Mouse (Mus musculus) heart, postnatal 36 days (tissue): ENCODE data around the gene Rpl13. TPM values are rescaled to one million over a fixed set of nuclear protein-coding genes. Genes with fewer than 3 reads are reported as not detected.

ENCODE experiments used
- DNase-seq, 2 experiments: peaks; one replicate each; pipeline ENCODE4 v3.0.0; 2021 to 2022
- intact Hi-C: fragments of 180-260 bp; cut with DNase I; formaldehyde crosslinking; loops from one replicate; pipeline ENCODE4 v1.15.1; 2025
- total RNA-seq, 2 experiments: library from RNA; stranded (reverse); gene quantifications; 2 replicates each; pipeline ENCODE4 v1.2.3; 2021

The Rpl13 gene
- total RNA-seq, 2 experiments from 2014 or later: 409 to 436 TPM

DNA sequence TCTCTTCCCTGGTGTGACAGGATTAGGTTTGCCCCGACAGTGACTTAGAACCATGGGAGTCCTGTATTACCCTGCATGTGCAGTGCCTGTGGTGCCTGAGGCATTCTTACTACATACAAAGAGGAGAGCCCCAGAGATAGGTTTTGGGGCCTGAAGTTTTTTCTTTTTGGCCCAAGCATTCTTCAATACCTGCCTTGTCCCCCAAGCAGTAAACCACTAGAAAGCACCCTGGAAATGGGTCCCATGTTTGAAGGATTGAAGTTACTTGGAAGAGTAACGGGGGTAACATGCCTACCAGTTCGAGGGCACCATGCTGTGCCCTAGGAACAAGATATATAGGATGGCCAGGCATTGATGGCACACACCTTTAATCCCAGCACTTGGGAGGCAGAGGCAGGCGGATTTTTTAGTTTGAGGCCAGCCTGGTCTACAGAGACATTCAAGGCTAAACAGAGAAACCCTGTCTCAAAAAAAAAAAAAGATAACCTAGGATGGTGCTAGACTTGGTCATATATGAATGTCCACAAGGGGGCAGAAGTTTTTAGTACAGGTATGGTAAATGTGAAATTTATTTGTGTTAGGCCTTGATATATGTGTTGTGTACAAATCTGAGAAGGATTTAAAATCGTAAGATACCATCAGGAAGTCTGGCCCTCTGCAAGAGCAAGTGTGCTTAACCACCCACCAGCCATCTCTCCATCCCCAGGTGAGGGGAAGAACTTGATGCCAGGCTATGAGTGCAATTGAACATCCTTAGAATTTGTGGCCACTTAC is 3.6 kb downstream of the Rpl13 start:
- intact Hi-C loops: loop anchor here (1.0 to 2.0 kb wide), 3 partner anchors 49 to 267 kb away; partner anchors contain the start of gene Tcf25
- no peak for DNase-seq

DNA sequence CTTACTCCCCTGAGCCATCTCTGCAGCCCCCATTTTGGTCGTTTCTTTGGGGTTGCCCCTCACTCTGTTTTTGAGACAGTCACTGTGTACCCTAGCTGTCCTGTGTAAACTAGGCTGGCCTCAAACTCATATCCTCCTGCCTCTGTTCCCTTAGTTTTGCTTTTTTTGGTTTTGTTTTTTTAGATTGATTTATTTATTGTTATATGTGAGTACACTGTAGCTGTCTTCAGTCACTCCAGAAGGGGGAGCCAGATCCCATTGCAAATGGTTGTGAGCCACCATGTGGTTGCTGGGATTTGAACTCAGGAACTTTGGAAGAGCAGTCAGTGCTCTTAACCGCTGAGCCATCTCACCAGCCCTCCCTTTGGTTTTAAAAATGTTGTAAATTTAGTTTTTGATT is 4.4 kb downstream of the Rpl13 start:
- no peak for DNase-seq
- intact Hi-C loops: loop anchor here (1.0 to 2.0 kb wide), 2 partner anchors 48 to 96 kb away; no protein-coding TSS in a partner anchor

DNA sequence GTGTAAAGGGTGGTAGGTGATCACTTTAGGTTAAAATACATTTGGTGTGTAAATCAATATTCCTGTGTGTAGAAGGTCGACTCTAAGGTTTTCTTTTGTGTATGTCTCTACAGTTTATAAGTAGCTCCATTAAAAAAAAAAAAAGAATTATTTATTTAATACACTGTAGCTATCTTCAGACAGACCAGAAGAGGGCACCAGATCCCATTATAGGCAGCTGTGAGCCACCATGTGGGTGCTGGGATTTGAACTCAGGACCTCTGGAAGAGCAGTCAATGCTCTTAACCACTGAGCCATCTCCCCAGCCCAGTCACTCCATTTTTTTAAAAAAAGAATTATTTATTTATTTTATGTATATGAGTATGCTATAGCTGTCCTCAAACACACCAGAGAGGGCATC is 5.9 kb downstream of the Rpl13 start:
- intact Hi-C loops: no loop called here
- no peak for DNase-seq

DNA sequence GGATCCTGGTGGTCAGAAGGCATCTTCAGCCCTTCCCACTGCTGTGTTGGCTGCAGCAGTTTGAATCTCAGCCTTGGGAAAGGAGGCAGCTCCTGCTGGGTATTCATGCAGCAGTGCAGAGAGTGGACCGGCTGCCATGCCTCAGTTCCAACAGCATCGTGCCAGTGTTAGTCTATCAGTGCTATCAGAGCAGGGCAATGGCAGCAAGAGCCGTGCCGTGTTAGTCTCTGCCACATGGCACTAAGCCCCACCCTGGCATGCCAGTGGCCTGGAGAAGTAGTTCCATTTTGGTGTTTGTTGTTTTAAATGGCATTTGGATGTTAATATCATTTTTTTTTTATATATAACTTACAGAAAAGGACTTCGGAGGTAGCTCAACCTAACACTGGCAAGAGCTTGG is 6.8 kb downstream of the Rpl13 start:
- DNase-seq: no peak
- intact Hi-C loops: no loop called here

DNA sequence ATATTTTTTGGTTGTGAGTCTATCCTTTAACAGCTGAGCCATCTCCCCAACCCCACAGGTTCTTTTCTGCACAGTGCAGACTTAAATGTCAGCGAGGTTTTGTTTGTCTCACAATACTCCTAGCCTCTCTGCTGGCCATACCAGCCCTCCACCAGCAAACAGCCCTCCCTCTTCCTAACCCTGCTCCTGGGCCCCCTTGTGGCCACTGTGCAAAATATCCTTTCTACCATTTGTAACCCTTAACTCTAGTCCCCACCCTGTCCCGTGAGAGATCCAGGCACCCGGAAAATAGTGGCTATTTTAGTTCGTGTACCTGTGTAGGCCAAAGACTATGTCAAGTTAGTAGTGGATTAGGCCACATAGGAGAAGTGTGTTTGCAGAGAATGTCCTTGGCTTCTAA is 8.5 kb downstream of the Rpl13 start:
- peak; percentile 61 to 66 for DNase-seq
- intact Hi-C loops: loop anchor here (10.0 kb wide), 1 partner anchor 174 kb away; no protein-coding TSS in a partner anchor

DNA sequence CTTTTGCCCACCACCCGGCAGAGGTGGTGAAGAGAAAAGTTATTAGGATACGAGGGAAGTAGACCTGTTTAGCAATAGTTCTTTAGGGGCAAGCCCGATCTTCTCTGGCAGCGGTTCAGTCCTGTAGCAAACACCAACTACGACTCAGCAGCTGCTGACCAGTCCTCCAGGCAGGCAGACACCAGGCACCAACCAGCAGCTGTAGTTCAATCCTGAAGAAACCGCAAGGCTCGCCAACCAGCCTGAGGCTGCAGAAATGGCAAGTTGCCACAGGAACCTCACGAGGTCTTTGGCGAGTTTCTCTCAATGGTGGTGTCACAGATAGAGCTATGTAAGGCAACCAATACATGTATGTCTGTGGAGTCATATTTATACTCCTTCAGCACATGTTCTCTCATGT is 10.7 kb downstream of the Rpl13 start:
- no peak for DNase-seq
- intact Hi-C loops: loop anchor here (10.0 kb wide), 1 partner anchor 172 kb away; no protein-coding TSS in a partner anchor

DNA sequence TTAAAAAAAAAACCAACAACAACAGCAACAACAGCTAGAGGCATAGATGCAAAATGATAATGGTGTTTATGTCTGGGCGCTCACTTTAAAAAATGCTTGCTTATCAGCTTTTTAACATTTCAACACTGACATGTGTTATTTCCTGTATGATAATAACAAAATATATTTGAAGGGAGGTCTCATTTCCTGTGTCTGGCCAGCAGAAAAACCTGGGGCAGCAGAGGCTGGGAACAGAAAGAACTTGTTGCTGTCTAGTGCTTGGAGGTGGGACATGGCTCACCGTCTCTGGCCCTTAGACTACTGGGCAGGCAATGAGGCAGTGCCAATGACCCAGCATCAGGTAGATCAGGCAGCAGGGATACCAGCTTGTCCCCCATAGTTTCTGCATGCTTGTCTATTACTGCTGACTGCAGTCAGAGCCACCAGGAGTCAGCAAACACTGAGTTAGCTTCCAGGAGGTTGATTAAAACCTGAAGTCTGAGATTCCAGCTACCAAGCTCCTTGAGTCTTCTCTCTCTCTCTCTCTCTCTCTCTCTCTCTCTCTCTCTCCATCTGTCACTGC is 11.8 kb downstream of the Rpl13 start:
- intact Hi-C loops: loop anchor here (10.0 kb wide), 1 partner anchor 171 kb away; no protein-coding TSS in a partner anchor
- no peak for DNase-seq

DNA sequence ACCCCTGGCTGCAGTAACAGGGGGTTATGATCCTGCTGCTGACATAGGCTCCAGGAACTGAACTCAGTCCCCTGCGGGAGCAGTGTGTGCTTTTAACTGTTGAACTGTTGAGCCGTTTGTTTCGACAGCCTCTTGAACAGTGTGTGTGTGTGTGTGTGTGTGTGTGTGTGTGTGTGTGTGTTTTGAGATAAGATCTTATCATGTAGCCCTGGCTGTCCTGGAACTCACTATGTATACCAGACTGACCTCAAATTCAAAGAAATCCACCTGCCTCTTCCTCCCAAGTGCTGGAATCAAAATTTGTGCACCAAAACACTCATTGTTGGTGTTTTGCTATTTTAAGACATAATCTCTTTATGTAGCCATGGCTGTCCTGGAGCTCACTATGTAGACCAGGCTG is 12.5 kb downstream of the Rpl13 start:
- DNase-seq: no peak
- intact Hi-C loops: loop anchor here (10.0 kb wide), 1 partner anchor 170 kb away; no protein-coding TSS in a partner anchor

DNA sequence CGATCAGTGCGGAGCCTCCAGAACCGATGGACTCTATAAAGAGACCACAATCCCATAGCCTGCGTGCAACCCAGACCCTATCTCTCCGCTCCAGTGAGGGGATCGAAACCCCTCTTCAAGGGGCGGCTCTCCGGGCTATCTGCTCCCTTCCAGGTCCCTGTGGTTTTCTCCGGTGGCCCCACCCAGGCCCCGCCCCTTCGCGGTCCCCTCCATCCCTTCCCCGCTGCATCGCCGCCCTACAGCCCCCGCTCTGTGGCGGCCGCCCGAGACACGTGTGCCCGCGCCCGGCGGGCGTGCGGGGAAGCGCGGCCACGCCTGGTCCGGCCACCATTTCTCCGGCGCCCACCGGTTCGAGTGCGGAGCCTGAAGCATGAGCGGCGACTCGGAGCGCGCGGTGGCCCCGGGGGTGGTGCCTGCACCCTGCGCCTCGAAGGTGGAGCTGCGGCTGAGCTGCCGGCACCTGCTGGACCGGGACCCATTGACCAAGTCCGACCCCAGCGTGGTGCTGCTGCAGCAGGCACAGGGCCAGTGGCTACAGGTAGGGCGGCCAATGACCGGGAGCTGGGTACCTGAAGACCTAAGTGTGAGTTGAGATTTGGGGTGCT is 15.1 kb downstream of the Rpl13 start, which contains the start of gene Cpne7:
TSS of gene Cpne7 (plus strand) at position 248 of the 605 bp plus-strand sequence.
- intact Hi-C loops: loop anchor here (10.0 kb wide), 1 partner anchor 168 kb away; no protein-coding TSS in a partner anchor
- no peak for DNase-seq

DNA sequence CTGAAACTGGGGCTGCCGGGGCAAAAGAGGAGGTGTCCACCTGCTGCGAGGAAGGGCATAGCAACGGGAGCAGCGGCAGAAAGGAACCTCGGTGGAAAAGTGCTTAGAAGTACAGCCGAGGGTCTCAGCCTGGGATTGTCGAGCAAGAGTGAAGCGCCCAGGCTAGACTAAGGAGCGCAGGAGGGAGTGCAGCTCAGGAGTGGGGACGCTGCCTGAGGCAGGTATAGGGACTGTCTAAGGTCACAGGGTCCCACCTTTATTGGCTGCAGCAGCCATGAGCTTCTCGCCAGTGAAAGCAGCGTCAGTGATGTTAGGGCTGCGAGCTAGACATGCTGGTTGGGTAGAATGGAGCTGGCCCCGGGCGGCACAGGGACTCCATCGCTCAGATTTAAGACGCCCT is 15.6 kb downstream of the Rpl13 start:
- no peak for DNase-seq
- intact Hi-C loops: loop anchor here (10.0 kb wide), 1 partner anchor 167 kb away; no protein-coding TSS in a partner anchor

DNA sequence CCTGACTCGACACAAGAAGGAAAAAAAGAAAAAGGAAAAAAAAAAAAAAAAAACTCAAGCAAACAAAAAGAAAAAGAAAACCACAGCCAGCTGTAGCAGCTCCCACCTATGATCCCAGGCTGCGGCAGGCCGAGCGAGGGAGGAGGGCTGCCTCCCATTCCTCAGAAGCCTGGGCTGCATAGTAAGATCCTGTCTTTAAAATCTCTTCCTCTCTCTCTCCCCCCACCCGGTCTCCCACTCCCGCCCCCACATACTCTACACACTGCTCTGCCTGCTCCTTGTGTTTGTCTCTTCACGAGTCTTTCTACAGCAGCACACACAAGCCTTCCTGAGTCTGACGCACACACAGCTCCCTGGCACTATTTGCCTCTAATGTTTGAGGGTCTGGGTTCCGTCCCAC is 19.9 kb downstream of the Rpl13 start:
- intact Hi-C loops: no loop called here
- DNase-seq: no peak

DNA sequence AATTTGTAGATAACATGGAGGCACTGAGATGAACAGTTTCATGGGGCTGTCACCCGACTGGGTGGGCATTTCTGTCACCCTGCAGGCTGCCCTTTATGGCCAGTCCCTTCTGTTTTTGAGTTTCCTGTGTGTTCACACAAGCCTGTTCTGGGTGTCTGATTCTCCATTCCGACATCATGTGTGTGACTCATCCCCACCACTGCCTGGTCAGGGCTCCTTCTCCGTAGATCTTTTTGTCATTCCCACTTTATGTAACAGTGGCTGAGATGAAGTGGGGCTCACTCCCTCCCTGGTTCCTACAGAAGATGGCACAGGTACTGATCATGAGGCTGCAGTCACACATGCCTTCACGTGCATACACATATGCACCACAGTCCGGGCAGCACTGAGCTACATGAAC is 20.5 kb downstream of the Rpl13 start:
- no peak for DNase-seq
- intact Hi-C loops: no loop called here

DNA sequence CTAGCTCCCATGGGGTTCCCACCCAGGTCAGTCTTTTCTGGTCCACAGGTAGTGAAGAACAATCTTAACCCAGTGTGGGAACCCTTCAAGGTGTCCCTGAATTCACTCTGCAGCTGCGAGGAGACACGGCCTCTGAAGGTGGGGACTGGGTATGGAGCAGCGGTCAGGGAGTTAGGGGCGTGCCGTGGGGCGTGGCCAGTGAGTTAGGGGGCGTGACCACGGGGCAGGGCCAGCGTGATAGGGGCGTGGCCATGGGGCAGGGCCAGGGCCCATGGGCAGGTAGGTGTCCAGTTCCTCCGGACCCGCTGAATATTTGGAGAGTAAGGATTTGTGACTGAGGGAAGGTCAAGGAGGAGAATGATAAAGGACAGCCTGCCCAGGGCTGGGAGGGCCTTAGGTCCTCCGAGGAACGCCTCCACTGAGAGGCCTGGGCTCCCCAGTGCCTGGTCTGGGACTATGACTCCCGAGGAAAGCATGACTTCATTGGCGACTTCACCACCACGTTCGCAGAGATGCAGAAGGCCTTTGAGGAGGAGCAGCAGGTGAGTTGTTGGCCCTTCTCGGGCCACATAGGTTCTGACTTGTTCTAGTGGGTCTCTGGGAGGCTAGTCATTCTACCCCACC is 24.2 kb downstream of the Rpl13 start:
- peak in 1 of 2 experiments; percentile 31 for DNase-seq
- intact Hi-C loops: no loop called here

DNA sequence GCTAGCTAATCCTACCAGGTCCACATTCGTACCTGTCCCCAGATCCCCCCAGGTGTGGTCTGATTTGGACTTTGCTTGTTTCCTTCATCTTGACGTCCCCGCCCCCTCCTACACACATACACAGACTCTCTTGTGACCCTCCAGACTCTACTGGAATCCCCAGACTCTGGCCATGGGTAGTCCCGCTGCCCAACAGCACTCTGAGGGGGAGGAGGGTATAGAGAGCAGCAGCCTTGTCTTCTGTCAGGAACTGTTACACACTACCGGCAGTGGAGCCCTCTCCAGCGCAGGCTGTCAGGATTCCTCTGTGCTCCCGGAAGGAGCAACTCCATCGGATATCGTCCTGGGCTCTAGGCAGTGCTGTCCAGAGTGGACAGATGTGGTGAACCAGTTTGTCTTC is 28.9 kb downstream of the Rpl13 start:
- intact Hi-C loops: no loop called here

DNA sequence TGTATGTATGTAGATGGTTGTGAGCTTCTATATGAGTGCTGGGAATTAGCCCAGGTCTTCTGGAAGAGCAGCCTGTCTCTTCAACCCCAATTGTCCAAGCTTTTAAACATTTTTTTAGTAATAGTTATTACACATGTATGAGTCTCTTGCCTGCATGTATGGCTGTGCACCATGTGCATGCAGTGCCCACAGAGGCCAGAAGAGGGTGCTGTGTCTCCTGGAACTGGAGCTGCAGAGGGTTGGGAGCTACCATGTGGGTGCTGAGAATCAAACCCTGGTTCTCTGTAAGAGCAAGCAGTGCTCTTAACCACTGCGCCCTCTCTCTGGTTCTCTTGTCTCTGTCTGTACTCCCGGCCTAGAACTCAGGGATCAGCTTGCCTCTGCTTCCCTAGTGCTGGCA is 30.8 kb downstream of the Rpl13 start:
- no peak for DNase-seq
- intact Hi-C loops: no loop called here

More for the DNA sequence above, 28.9 kb downstream of the Rpl13 start:
- DNase-seq: no peak

DNA sequence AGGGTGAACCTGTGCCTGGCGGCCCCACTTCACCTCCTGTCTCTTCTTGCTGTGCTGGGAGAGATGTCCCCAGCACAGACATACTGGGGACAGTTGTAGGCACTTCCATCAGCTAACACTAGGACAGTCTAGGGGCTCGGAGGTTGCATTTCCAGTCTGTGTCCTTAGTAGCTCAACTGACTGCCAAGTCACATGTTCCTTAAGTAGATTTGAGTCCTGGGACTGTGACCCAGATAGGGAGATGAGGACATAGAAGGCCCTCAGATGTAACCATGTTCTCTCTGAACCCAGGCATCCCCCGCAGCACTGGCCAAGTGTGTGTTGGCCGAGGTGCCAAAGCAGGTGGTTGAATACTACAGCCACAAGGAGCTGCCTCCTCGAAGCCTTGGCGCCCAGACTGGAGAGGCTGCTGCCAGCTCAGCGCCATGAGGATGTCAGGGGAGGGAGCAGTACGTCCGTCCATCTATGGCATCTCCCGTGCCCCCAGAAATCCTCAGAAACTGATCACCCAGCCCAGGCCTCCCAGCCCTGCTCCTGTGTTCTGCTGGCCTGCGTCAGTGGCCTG is 32.1 kb downstream of the Rpl13 start:
- DNase-seq: no peak
- intact Hi-C loops: no loop called here

DNA sequence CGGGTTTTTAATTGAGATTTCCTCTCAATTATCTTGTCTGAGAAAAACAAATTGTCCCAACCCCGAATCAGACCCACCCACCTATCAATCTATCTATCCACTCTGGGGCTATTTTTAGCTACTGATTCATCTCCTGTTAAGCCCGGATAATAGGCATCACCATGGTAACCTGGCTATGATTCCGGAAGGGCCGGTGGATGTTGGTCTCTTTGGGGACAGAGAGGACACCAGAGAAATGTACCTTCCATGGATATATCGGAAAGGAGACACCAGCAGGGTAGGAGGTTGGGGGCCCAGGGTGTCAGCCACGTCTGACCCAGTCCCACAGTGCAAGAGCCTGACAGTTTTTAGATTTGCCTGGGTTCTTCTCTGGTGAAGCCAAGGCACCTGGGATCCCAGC is 33.3 kb downstream of the Rpl13 start:
- intact Hi-C loops: no loop called here
- no peak for DNase-seq

DNA sequence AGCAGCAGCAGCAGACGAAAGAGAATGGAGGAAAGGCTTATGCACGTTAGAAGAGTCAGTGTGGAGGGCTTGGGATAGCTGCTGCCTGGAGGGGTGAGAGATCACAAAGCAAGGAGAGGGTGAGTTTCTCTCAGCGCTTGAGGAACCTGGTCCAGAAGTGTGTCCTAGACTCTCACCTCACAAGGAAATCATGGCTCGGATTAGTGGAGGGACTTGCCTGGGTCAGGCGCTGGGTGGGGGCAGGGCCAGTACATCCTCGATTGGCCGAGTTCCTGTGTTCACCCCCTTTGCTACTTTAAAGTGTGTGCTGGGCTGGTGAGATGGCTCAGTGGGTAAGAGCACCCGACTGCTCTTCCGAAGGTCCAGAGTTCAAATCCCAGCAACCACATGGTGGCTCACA is 33.7 kb downstream of the Rpl13 start:
- DNase-seq: no peak
- intact Hi-C loops: no loop called here

DNA sequence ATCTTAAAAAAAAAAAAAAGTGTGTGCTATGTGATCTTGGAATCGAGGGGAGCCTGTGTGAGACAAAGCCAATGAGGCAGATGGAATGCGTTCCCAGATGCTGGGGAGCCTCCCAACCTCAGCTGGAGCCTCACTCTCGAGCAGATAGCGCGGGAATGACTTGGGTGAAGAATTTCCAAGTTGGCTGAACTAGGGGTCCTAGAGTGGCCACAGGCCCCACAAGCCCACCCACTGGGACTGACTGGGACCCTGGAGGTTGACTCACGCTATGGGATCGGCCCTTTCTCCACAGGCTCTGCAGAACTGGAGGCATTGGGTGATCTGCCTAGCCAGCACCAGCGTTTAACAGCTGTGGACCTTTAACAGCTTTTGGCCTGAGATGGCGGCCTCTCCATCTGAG is 34.1 kb downstream of the Rpl13 start:
- intact Hi-C loops: no loop called here
- peak; percentile 25 to 44 for DNase-seq

DNA sequence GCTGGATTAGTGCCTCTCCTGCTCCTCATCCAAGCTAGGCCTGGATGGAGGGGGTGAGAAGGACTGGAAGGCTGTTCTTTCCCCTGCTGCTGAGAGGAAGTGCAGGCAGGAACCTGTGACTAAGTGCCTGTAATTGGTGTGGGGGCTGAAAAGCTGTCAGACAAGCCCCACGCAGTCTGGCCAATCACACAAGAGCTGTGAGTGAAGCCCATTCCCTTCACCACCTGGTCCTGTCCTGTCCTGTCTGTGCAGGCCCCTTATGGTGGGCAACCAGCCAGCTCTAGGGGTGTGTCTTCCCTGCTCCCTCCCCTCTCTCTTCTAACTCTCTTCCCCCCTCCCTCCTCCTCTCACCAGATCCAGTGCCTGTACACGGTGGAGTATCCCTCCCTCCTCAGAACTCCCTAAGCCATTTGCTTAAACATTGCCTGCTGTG is 35.5 kb downstream of the Rpl13 start:
- intact Hi-C loops: no loop called here
- DNase-seq: peak; percentile 25 to 30

DNA sequence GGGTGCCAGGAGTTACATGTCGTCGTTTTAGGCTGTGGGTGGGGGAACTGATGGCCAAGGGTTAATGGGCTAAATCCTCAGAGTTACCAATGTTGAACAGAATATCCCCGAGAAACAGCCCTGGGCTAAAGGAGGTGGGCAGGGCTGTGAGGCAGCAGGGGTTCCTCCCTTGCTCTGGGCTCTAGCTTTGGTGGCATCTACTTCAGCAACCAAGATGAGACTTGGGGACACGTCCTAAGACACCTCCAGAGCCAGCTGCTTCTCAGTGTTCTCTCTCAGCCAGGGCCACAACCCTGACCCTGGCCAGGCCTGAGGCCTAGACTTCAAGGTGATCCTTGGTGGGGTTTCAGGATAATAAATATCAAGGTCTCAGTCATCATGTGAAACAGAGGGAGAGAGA is 36.6 kb downstream of the Rpl13 start:
- DNase-seq: no peak
- intact Hi-C loops: no loop called here
